Mouse (Mus musculus): ENCODE results near the gene Arhgap19. TPM values are rescaled to one million over a fixed set of nuclear protein-coding genes. Genes with fewer than 3 reads are reported as not detected.
A peak's percentile ranks its signal among the peaks of the same experiment; 100 is the strongest.

The Arhgap19 gene
- polyA plus RNA-seq, 1 experiment, result 80.1 TPM

DNA sequence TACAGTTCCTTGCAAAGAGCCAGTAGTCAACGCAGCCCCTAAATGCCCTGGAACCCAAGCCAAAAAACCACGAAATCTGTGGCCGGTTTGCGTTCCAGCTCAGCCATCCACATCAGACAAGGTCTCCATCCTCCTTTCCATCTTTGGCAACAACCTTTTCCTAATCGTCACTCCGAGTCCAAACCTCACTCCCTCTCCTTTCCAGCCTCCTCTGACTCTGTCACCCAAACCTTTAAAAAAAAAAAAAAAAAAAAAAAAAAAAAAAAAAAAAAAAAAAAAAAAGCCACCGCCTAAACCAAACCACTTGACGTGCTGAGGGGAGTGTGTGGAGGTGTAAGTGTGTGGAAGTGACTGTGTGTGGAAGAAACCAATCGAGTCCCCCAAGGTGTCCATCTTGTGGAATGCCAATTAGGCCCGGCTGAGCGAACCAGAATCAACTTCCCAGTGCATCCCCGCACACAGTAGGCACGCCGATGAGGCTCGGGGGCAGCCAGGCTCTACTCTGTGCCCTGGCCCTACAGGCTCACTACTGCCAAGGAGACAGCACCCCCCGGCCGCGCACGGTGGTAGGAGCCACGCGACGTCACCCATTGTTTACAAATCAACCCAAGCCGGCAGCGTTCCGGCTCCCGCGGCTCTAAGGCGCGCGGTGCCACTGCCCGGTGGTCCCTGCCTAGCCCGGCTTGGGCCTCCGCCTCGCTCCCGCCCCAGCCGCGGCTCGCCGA, 27.7 kb upstream of the Arhgap19 start, which contains the start of gene Frat1:
TSS of gene Frat1 (plus strand) at position 590 of the 725 bp plus-strand sequence.
- Histone ChIP-seq H3K36me3 (ENCODE audit: control insufficient read depth, insufficient read depth, low read length, poor library complexity, severe bottlenecking) (no peaks in the 10 kb centered on the region), H3K4me3 (ENCODE audit: low read depth, low read length) (peak within 1 kb of the TSS; percentile 58), H3K27ac (ENCODE audit: insufficient read depth, low read length) (no peak within 1 kb of the TSS), H3K4me1 (ENCODE audit: control insufficient read depth, insufficient read depth, low read length) (no peaks in the 10 kb centered on the region), H3K27me3 (ENCODE audit: control insufficient read depth, insufficient read depth, low read length, poor library complexity, severe bottlenecking) (no peaks in the 10 kb centered on the region), H3K9ac (ENCODE audit: low read depth, poor library complexity, severe bottlenecking) (peak within 1 kb of the TSS; percentile 72), H3K9me3 (replicated peaks; ENCODE audit: control insufficient read depth, insufficient read depth, low read length, poor library complexity, severe bottlenecking) (no peaks in the 10 kb centered on the region)
- TF ChIP-seq CTCF (IDR thresholded peaks at IDR 0.05; ENCODE audit: low read depth, low read length) (no peak), EP300 (IDR thresholded peaks at IDR 0.05; ENCODE audit: insufficient read depth, low read depth, low read length) (no peak), POLR2A (IDR thresholded peaks at IDR 0.05; ENCODE audit: insufficient read depth, low read length) (no peak)

DNA sequence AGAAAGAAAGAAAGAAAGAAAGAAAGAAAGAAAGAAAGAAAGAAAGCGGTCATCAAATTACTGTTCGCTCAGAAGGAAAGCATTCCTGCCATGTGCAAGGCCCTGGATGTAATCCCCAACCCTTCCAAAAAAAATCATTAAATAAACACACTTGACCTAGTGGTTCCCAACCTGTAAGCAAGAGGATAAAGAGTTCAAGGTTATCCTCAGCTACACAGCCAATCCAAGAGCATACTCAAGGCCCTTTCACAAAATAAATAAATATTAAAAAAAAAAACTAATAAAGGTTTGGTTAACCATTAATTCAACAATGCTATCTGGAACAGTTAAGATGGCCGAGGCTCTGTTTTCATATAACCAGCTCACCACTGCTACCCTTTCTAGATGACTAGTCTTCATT, 27.1 kb upstream of the Arhgap19 start:
- TF ChIP-seq POLR2A (IDR thresholded peaks at IDR 0.05; ENCODE audit: insufficient read depth, low read length) (no peak), CTCF (IDR thresholded peaks at IDR 0.05; ENCODE audit: low read depth, low read length) (no peak), EP300 (IDR thresholded peaks at IDR 0.05; ENCODE audit: insufficient read depth, low read depth, low read length) (no peak)
- H3K9me3 ChIP-seq (replicated peaks; ENCODE audit: control insufficient read depth, insufficient read depth, low read length, poor library complexity, severe bottlenecking), result no peaks in the 10 kb centered on the region
- H3K27ac ChIP-seq (ENCODE audit: insufficient read depth, low read length), result no peak overlapping the region
- no peaks in the 10 kb centered on the region for H3K36me3 ChIP-seq (ENCODE audit: control insufficient read depth, insufficient read depth, low read length, poor library complexity, severe bottlenecking)
- H3K4me3 ChIP-seq (ENCODE audit: low read depth, low read length), result no peak overlapping the region
- peak overlapping the region; percentile 72 for H3K9ac ChIP-seq (ENCODE audit: low read depth, poor library complexity, severe bottlenecking)
- no peaks in the 10 kb centered on the region for H3K27me3 ChIP-seq (ENCODE audit: control insufficient read depth, insufficient read depth, low read length, poor library complexity, severe bottlenecking)
- no peaks in the 10 kb centered on the region for H3K4me1 ChIP-seq (ENCODE audit: control insufficient read depth, insufficient read depth, low read length)

DNA sequence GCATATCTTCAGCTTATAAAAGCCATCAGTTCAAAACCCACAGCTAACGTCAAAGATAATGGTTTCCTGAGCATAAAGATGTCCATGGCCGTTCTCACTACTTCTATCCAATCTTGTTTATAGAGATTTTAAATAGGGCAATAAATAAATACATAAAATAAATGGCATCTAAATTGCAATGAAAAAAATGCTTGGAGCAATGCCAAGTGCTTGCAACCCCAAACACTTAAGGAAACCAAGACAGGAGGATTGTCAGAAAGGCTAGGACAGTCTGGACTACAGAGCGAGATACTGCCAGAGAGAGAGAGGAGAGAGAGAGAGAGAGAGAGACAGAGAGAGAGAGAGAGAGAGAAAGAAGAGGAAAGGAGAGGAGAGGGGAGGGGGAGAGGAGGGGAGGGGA, 24.7 kb upstream of the Arhgap19 start:
- no peak overlapping the region for H3K27ac ChIP-seq (ENCODE audit: insufficient read depth, low read length)
- H3K4me3 ChIP-seq (ENCODE audit: low read depth, low read length), result no peak overlapping the region
- H3K27me3 ChIP-seq (ENCODE audit: control insufficient read depth, insufficient read depth, low read length, poor library complexity, severe bottlenecking), result no peaks in the 10 kb centered on the region
- no peak for TF ChIP-seq CTCF (IDR thresholded peaks at IDR 0.05; ENCODE audit: low read depth, low read length)
- TF ChIP-seq POLR2A (IDR thresholded peaks at IDR 0.05; ENCODE audit: insufficient read depth, low read length), result no peak
- no peak for TF ChIP-seq EP300 (IDR thresholded peaks at IDR 0.05; ENCODE audit: insufficient read depth, low read depth, low read length)
- H3K9ac ChIP-seq (ENCODE audit: low read depth, poor library complexity, severe bottlenecking), result no peak overlapping the region
- no peaks in the 10 kb centered on the region for H3K4me1 ChIP-seq (ENCODE audit: control insufficient read depth, insufficient read depth, low read length)
- H3K36me3 ChIP-seq (ENCODE audit: control insufficient read depth, insufficient read depth, low read length, poor library complexity, severe bottlenecking), result no peaks in the 10 kb centered on the region
- no peaks in the 10 kb centered on the region for H3K9me3 ChIP-seq (replicated peaks; ENCODE audit: control insufficient read depth, insufficient read depth, low read length, poor library complexity, severe bottlenecking)

DNA sequence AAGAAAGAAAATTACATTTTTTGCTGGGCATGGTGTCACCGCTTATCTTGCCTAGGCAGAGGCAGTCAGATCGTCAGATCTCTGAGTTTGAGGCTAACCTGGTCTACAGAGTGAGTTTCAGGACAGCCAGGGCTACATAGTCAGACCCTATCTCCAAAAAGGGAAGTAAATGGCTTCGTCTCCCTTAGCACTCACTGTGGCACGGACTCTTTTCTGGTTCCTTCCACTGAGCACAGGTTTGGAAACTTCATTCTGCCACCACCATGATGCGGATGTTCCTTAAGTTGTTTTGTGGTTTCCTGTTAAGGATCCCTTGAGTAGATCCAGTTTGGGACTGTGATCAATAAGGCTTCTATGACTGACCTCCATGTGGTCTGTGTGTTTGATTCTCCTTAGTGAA, 23.1 kb upstream of the Arhgap19 start:
- Histone ChIP-seq H3K27me3 (ENCODE audit: control insufficient read depth, insufficient read depth, low read length, poor library complexity, severe bottlenecking) (no peaks in the 10 kb centered on the region), H3K4me3 (ENCODE audit: low read depth, low read length) (no peak overlapping the region), H3K9ac (ENCODE audit: low read depth, poor library complexity, severe bottlenecking) (no peak overlapping the region), H3K4me1 (ENCODE audit: control insufficient read depth, insufficient read depth, low read length) (no peaks in the 10 kb centered on the region), H3K27ac (ENCODE audit: insufficient read depth, low read length) (no peak overlapping the region), H3K36me3 (ENCODE audit: control insufficient read depth, insufficient read depth, low read length, poor library complexity, severe bottlenecking) (no peaks in the 10 kb centered on the region), H3K9me3 (replicated peaks; ENCODE audit: control insufficient read depth, insufficient read depth, low read length, poor library complexity, severe bottlenecking) (no peaks in the 10 kb centered on the region)
- TF ChIP-seq CTCF (IDR thresholded peaks at IDR 0.05; ENCODE audit: low read depth, low read length), result no peak
- TF ChIP-seq EP300 (IDR thresholded peaks at IDR 0.05; ENCODE audit: insufficient read depth, low read depth, low read length), result no peak

DNA sequence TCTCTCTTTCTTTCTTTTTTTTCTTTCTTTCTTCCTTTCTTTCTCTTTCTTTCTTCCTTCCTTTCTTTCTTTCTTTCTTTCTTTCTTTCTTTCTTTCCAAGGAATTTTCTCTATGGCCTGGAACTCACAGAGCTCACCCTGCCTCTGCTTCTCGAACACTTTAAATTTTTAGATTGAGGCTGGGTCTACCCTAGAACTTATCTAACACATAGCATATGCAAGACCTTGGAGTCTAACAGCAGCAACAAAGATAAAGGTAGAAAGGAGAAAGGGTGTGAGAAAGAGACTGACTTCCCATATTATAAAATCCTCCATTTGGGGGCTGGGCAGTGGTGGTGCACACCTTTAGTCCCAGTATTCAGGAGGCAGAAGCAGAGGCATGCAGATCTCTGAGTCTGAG, 20.7 kb upstream of the Arhgap19 start:
- Histone ChIP-seq H3K36me3 (ENCODE audit: control insufficient read depth, insufficient read depth, low read length, poor library complexity, severe bottlenecking) (no peaks in the 10 kb centered on the region), H3K4me1 (ENCODE audit: control insufficient read depth, insufficient read depth, low read length) (no peaks in the 10 kb centered on the region)

GRCm38 (mm10) chr19:41821436-41821835, 19.6 kb upstream of the Arhgap19 start:
- TF ChIP-seq CTCF (IDR thresholded peaks at IDR 0.05; ENCODE audit: low read depth, low read length) (no peak), EP300 (IDR thresholded peaks at IDR 0.05; ENCODE audit: insufficient read depth, low read depth, low read length) (no peak), POLR2A (IDR thresholded peaks at IDR 0.05; ENCODE audit: insufficient read depth, low read length) (no peak)
- no peak overlapping the region for H3K27ac ChIP-seq (ENCODE audit: insufficient read depth, low read length)
- no peaks in the 10 kb centered on the region for H3K9me3 ChIP-seq (replicated peaks; ENCODE audit: control insufficient read depth, insufficient read depth, low read length, poor library complexity, severe bottlenecking)
- H3K4me1 ChIP-seq (ENCODE audit: control insufficient read depth, insufficient read depth, low read length), result no peaks in the 10 kb centered on the region
- no peak overlapping the region for H3K4me3 ChIP-seq (ENCODE audit: low read depth, low read length)
- H3K36me3 ChIP-seq (ENCODE audit: control insufficient read depth, insufficient read depth, low read length, poor library complexity, severe bottlenecking), result no peaks in the 10 kb centered on the region
- no peaks in the 10 kb centered on the region for H3K27me3 ChIP-seq (ENCODE audit: control insufficient read depth, insufficient read depth, low read length, poor library complexity, severe bottlenecking)
- no peak overlapping the region for H3K9ac ChIP-seq (ENCODE audit: low read depth, poor library complexity, severe bottlenecking)

More for the DNA sequence above, 20.7 kb upstream of the Arhgap19 start:
- Histone ChIP-seq H3K9me3 (replicated peaks; ENCODE audit: control insufficient read depth, insufficient read depth, low read length, poor library complexity, severe bottlenecking) (no peaks in the 10 kb centered on the region), H3K9ac (ENCODE audit: low read depth, poor library complexity, severe bottlenecking) (no peak overlapping the region), H3K27ac (ENCODE audit: insufficient read depth, low read length) (no peak overlapping the region), H3K27me3 (ENCODE audit: control insufficient read depth, insufficient read depth, low read length, poor library complexity, severe bottlenecking) (no peaks in the 10 kb centered on the region), H3K4me3 (ENCODE audit: low read depth, low read length) (no peak overlapping the region)
- no peak for TF ChIP-seq POLR2A (IDR thresholded peaks at IDR 0.05; ENCODE audit: insufficient read depth, low read length)
- TF ChIP-seq EP300 (IDR thresholded peaks at IDR 0.05; ENCODE audit: insufficient read depth, low read depth, low read length), result no peak
- no peak for TF ChIP-seq CTCF (IDR thresholded peaks at IDR 0.05; ENCODE audit: low read depth, low read length)
